Mouse (Mus musculus) MN1 (cell line): ENCODE measurements at regions not wholly inside any gene's neighbourhood (a gene's known extent, or its start where the extent isn't known, plus 50 kb on each side); places are given as distances from the start of the nearest gene placed in this dataset.

ENCODE experiments used
- DNase-seq: peaks from one replicate; pipeline ENCODE4 v3.0.0-alpha.2; 2016; ENCODE audit warnings: low spot score

DNA sequence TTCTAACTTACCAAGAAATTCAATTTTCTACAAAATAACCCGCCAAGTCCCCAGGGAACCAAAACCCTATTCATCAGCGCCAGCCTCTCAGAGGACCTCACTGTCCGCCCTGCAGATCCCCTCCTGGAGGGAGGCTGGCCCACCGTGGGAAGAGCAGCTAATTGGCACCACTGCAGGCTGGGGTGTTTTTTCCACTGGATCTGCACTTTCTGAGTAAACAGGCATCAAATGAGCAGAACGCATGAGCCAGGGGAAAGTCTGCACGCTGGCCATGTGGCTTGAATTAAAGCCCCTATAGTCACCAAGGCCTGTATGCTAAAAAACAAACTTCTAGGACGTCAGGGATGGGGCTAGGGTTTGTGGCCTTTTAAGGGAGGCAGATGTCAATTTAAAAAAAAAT, 332.4 kb upstream of the Zmiz1 start:
- DNase-seq, result peak; percentile 64

DNA sequence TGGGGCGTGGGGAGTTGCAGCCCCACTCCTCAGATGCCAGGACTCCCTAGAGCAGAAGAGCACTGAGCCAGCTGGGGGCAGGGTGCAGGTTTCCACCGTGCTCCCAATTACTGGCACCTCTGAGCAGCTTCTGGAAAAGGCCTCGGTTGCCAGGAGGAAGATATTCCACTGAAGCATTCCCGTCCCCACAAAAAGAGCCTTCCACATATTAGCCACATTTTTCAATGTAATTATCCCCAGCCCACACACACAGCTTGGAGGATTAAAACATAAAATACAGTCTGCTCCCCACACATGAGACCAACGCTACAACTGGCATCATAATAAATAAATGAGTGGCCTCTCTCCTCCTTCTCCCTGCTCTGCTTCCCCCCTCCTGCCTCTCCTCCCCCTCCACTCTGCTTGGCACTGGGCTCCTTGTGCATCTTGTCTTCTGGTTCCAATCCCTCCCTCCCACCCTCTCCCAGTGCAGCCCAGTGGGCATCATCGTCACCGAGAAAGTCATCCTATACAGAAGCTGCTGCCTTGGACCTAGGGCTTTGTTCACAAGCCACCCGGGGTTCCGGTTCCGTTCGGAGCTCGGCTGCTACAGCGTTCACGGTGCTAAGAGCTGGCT, 331.3 kb upstream of the Zmiz1 start:
- no peak for DNase-seq

DNA sequence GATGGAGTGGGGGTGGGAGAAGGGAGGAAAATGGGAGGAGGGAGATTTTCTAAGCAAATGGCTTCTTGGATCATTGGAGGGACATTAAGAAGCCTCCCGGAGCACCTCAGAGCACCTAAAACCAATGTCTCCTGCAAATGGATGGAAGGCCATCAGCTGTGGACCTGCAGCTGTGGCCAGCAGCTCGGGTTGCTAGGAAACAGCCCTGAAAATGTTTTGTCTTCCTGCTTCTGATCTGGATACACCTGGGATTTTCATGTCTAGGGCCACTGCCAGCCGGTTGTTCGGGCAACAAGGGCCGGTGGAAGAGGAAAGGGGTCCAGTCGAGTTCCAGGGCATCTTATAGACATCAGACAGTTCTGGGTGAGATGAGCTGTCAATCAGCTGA, 330.8 kb upstream of the Zmiz1 start:
- DNase-seq, result no peak

DNA sequence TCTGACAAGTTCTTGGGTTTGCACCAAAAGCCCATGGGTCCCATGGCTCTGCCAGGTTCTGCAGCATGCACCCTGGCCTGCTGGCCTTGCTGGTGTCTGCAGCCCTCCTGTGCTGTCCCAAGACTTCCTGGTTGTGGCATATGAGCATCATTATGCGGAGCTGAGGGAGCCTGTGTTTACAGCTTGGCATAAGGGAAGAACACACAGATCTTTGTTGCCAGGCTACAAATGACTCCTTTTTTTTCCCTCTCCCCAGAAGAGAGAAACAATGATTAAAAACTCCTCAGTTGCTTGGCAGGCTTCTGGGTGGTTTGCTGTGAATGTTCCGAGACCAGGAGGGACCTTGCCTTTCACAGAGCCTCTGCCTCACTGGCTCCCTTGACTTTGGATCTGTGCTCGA, 323.6 kb upstream of the Zmiz1 start:
- DNase-seq, result no peak

DNA sequence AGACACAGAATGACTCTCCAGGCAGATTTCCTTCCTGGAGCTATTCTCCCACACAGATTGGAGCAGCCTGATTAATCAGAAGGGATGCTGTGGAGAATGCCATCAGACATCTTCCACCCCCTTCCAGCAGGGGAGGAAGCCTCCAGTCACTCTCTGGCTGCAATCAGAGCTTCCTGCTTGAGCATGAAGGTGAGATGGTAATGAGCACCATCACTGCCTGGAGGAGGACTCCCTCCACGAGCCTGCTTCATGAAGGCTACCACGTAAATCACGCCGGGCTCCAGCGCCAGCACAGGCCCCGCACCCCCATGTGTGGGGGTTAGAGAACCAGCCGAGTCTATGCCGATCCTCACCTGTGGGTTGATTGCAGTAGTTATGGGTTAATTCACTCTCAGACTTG, 321.7 kb upstream of the Zmiz1 start:
- no peak for DNase-seq

DNA sequence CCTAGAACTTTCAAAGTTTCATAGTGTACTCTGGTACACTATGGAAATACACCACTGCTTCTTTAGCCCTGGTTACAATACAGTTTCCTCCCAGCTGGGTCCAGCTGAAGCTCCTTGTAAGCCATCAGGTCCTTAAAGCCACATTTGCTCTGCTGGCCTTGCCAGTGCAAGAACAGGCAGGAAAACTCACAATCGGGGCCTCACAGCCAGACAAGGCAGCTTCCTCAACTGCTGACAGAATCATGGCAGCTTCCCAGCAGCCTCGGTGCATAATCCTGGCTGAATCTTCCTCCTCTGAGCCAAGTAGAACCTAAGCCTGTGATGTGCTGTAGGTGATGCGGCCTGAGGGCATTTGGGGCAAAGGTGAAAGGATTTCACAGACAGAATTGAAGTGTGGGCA, 320.5 kb upstream of the Zmiz1 start:
- no peak for DNase-seq

DNA sequence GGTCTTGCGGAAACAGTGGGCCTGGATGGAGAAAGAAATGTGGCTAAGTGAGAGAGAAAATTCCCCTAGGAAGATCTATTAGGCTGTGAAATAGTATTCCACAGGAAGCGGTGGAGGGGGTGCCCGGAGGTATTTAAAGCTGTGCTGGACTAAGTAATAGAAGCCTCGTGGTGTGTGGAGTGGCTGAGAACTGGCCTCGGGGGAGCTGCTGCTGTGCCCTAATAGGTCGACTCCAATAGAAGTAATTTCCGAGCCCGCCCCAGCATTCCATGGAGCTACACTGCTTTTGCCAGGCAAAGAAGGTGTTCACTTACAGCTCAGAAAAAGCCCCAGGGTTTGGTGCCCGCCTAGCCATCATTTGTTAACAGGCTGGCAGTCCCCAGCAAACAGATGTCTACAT, 317.1 kb upstream of the Zmiz1 start:
- no peak for DNase-seq

DNA sequence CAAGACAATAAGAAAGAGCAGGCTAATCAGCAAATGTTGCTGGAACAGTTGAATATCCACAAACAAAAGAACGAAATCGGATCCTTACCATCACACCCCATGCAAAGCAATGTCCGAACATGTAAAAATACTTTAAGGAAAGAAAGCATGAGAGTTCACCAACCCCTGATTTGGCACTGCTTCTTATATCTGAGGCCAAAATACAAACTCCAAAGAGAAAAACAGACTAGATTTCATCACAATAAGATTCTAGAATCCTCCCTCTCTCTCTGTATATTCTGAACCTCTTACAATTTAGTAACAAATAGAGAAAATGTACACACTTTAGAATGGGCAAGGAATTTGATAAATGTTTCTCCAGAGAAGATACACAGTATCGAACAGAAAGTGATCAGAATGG, 315.9 kb upstream of the Zmiz1 start:
- DNase-seq, result no peak

DNA sequence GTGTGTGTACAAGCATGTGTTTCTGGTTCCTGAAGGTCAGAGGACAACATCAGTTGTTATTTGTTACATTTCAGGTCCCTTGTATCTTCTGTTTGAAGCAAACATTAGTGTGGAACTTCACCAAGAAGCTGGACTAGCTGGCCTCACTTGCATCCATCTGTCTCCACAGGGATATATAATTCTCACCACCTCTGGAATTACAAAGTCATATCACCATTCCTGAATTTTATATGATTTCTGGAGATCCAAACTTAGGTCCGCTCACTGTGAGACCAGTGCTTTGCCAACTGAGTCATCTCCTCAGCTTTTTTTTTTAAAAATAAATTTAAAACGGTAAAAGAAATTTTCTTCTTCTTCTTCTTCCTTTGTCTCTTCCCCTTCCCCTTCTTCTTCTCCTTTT, 311.3 kb upstream of the Zmiz1 start:
- DNase-seq, result no peak

DNA sequence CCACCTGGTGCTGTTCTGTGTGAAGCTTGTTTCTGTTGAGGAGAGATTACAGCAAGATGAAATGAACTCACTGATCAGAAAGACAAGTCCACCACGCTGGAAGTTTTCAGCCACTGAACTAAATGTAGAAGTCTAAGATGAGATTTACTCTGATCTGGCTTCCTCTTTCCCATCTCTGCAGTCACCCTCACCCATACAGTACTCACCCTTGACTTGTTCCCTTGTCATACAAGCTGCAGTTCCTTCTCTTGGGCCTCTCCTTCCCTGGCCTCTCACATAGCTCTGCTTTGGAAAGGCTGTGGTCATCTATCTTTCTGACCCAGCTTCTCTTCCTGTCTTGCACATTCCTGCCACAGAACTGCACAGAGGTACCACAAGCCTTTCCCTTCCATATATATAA, 308.0 kb upstream of the Zmiz1 start:
- no peak for DNase-seq

DNA sequence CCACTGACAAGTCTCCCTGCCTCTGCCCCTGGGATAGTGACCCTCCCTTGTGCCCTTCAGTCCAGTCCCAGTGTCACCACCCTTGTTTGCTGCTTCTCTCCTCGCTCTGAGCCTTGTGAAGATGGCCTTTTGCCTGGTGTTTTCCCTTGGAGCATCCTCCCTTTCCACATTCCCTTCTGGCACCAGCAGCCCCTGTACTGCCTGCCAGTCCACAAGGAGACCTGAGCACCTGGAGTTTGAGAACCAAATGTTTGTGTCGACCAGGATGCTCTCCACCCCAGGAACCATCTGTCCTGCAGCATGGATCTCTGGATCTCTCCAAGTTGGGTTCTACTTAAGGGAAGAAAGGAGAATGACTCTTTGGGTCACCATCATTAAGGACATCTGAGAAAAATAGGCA, 307.5 kb upstream of the Zmiz1 start:
- no peak for DNase-seq

DNA sequence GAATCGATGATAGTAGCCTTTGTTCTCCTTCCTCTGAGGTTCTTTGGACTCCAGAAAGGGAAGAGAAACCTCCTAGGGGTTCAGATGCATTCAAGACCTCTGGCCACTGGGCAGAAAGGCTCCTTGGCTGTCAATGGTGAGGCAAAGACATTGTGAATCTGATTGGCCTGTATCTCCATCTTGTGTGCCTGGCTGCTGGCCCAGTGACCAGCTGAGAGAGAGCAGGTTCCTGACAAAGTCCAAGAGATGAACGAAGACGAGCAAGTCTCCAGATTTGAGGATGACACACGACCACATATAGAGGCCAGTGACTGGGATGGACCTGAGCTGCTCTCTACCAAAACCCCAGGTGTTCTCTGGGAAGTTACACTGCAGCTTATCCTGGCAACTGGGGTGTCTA, 305.4 kb upstream of the Zmiz1 start:
- no peak for DNase-seq

DNA sequence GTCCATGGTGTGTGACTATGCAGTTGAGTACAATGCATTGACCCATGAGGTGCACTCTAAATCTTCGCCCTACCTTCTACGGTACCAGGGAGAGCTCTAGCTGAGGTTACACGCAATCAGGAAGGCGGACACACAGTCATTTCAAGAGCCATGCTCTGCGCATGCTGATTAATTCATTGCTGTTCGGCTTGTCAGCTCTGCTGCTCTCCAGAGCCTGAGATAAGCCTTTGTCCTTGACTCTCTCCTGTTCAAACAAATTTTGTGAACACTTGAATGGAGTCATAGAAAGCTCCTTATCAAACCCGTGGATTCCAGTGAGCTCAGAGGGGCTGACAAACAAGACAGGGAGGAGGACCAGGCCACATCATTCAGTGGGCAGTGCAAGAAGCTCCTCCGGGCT, 304.8 kb upstream of the Zmiz1 start:
- DNase-seq, result no peak

DNA sequence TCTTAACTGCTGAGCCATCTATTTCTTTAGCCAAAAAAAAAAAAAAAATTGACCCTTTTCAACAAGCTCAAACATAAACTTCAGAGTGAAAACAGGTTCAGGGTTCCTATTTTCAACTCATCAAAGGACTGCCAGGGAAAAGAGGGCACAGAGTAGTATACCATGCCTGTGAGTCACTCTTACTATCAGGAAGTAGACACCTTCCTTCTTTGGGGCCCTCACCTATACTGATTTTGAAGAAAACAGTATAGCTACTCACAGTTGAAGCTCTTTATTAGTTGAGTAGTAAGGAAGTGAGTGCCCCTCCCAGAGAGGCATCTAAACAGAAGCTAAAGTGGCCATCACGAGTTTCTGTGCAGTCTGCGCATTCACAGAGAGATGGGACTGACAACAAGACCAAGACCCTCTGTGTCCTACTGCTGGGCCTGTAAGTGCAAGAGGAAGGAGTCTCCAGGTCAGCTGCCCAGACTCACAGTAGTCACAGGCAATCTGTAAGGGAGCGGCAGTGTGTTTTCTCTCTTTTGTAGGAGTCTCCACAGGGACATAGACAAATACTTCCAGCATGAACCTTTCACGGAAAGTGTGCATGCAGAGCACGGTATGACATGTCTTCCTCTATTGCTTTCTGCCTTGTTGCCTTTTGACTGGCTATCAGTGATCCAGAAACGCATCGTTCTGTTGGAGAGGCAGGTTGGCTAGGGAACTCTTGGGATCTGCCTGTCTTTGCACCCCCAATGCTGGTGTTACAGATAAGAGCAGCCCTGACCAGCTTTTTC, 303.8 kb upstream of the Zmiz1 start:
- DNase-seq, result no peak

DNA sequence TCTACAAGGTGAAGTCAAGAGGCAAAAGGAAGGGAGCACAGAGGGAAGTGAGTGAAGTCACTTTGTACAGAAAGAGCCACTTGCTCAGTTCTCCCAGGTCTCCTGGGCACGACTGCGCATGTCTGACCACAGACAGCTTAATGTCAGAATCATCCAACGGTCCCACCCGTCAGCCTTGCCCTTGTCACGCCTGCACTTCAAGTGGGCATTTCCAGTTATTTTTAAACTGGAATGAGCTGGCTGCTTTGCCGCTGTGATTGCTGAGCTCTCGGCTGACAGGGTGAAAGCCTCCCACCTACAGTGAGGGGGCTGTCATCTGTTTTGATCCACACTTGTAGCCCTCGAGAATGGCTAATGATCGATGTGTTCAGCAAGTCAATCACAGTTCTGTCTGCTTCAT, 302.8 kb upstream of the Zmiz1 start:
- DNase-seq, result no peak

DNA sequence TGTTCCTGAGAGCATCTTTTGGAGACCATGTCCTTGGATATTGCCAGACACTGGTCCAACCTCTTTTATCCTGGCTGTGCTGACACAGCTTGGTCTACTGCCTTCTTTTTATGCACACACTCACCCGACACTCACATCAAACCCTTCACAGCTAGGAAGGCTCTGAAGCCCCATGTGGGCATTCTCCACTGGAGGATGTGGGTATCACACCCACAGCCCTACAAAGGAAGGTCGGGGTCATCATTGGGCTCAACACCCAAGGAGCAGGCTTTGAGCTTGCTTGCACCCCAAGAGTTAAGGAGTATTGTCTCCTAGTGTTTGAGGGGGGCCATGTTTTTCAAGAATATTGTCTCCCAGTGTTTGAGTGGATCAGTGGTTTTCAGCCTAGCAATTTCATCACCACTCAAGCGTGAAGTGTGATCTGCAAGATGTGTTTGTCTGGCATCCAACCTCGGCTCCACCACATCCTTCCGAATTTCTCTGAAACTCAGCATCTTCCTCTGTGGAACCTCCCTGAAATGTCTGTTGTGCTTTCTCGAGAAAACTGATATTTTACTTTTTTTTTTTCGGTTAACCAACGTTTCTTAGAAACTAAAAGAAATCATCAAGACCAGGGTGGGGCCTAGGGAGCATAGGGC, 297.2 kb upstream of the Zmiz1 start:
- no peak for DNase-seq

DNA sequence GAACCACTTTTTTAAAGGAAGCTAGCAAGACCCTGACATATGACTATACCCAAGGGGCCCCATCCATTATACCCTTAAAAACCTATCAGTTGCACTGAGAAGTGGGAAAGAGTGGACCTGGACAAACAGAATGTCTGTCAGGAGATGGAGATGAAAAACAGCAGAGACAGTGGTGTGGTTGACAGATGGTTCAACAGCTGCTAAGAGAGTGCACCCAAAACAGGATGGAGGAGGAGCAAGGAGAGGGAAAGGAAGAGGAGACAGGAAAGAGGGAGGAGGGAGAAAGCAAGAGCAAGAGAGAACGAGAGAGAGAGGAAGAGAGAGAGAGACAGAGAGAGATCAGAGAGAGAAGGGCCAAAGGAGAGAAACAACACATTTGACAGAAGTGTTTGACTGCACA, 292.8 kb upstream of the Zmiz1 start:
- no peak for DNase-seq

DNA sequence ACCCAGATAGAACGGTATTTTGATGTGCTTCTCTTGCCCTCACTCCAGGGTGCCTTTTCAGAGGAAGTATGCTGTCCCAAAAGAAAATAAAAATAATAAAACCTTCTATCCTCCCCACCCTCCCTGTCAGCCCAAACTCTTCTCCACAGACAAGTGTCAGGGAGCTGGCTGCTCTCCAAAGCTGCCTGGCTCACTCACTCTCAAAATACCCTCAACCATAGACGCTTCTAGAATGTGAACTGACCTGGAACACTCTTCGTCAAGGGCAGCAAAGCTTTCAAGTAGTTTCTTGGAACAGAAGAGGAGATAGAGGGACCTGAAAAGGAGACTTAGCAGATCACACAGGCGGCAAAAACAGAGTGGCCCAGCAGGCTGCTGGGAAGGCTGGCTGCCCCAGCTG, 291.4 kb upstream of the Zmiz1 start:
- no peak for DNase-seq

DNA sequence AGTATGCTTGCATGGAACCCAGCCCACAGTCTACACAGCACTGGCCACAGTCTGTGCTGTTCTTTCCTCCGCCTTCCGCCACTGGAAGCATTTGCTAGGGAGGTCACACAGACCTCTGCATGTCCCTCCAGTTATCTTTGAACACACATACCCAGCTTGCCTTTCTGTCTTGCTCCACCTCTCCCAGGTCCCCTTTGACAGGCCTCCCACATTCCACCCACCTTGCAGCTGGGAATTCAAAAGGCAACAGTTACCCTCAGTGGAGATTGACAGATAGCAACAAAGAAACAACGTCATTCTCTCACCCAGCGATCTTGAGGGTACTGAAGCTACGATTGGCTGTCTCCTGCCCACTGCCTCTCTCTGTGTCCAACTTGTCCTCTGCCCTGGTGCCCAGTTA, 290.7 kb upstream of the Zmiz1 start:
- DNase-seq, result no peak

DNA sequence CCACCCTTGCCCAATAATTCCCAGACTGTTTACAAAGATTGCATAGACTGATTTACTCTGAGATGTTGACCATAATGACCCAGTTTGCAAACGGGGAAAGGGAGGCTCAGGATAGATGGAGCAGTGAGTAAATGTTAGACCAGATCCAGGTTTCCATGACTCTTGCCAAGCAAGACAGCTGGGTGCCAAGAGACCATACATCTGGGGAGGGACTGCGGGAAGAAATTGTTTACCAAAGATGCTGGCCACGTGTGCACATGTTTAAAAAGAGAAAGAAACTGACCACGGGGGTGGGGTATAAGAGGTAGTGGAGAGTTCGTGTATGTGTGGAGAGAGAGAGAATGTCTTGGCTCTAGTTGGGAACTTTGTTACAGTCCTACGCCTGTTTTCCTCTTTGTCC, 285.7 kb upstream of the Zmiz1 start:
- DNase-seq, result no peak

DNA sequence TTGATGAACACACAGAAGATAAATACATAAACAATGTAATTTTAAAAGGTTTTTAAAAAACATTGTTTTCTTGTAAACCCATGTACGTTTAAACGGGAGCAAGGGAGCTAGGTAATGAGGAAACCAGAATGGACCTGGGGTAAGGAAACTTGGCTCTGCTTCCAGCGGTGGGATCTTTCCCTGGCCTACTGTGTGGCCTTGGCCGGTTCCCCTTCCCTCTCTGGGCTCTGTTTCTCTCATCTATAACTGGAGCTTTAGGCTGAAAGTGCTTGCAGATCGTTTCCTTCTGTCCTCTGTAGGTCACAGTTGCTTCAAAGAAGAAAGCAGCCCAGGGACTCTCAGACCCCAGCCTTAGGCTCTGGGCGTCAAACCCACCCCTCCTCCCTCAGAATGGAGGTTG, 285.1 kb upstream of the Zmiz1 start:
- no peak for DNase-seq

DNA sequence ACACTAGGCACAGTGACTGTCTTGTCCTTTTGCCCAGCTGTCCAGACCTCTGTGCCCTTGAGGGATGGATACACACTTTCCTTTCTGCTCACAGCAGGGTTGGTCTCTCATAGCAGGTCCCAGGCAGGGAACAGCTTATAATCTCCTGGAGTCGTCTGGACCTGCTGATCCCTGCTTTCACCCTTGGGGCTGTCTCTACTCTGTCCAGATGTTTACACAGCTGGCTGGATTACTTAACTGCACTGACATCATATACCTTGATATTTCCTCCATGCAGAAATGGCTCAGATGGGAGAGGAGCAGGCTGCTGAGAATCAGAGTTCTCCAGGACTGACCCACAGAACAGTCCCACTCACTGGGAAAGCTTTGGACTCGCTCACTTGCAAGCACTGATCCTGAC, 284.6 kb upstream of the Zmiz1 start:
- peak; percentile 18 for DNase-seq

DNA sequence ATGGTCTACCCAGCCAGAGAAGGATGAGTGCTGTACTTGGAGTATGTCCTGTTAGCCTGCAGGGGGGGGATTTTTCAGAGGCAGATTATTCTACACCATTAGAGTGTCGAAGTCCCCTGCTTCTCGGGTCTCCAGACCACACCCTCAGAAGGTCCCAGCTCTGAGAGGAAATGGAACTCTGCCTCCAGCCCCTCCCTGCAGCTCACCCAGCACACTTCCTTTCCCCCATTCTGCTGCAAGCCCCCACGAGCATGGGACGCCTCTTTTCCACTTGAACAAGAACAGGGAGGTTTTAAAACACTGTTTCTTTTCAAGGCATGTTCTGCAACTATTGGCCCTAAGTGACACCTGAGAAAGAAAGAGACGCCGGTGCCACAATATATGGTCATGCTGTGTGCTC, 282.8 kb upstream of the Zmiz1 start:
- DNase-seq, result no peak

DNA sequence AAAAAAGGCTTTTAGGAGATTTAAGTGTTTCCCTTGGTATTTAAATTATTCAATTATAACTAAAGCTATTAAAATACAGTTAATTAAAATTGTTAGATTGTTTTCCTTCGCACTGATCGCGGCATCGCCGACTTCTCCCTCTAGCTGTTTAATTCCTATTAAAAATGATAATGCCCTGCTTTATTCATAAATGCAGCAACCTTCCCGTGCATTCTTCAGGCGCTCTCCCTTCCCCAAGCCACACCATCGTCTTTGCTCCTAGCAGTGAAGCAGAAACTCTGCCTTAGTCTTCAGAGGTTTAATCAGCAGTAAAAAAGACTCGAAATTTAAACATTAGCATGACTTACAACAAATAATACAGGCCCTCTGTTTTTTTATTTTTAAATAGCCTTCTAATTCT, 278.9 kb upstream of the Zmiz1 start:
- no peak for DNase-seq
